Mouse (Mus musculus) heart, embryonic 16.5 days (tissue): Measurements from ENCODE around the gene Nrn1l. TPM values are rescaled to one million over a fixed set of nuclear protein-coding genes. Genes with fewer than 3 reads are reported as not detected.

Source experiments
- ATAC-seq: fragments of 200-750 bp; cut with Nextera tagmentation; replicated peaks from 2 replicates; pipeline ENCODE4 v1.8.0; 2017; ENCODE audit warnings: moderate number of reproducible peaks; ENCODE audit not compliant: insufficient read depth, low FRiP score; ENCODE audit errors: extremely low read depth
- H3K27ac ChIP-seq: fragments of 300-500 bp; sonication (generic); 2 replicates; pipeline ENCODE4 v1.5.1; 2014; ENCODE audit warnings: mild to moderate bottlenecking, low read length, control low read depth, moderate library complexity
- H3K27me3 ChIP-seq: fragments of 300-500 bp; sonication (generic); 2 replicates; pipeline ENCODE4 v1.6.1; 2014; ENCODE audit warnings: low read length, mixed read lengths; ENCODE audit not compliant: control insufficient read depth, insufficient read depth
- H3K36me3 ChIP-seq: fragments of 300-500 bp; sonication (generic); 2 replicates; pipeline ENCODE4 v1.6.1; 2014; ENCODE audit not compliant: control insufficient read depth, insufficient read depth
- H3K4me1 ChIP-seq: fragments of 300-500 bp; sonication (generic); 2 replicates; pipeline ENCODE4 v1.6.1; 2014; ENCODE audit warnings: low read length, mixed read lengths; ENCODE audit not compliant: control insufficient read depth, insufficient read depth
- H3K4me2 ChIP-seq: fragments of 300-500 bp; sonication (generic); 2 replicates; pipeline ENCODE4 v1.6.1; 2014; ENCODE audit warnings: low read depth, mild to moderate bottlenecking, control low read depth, low read length
- H3K4me3 ChIP-seq: fragments of 300-500 bp; sonication (generic); 2 replicates; pipeline ENCODE4 v1.5.1; 2014; ENCODE audit warnings: mild to moderate bottlenecking, control low read depth, low read length
- H3K9ac ChIP-seq: fragments of 300-500 bp; sonication (generic); 2 replicates; pipeline ENCODE4 v1.6.1; 2014; ENCODE audit warnings: low read length, control low read depth
- H3K9me3 ChIP-seq: fragments of 300-500 bp; sonication (generic); replicated peaks from 2 replicates; pipeline ENCODE4 v1.6.1; 2016; ENCODE audit warnings: low read length; ENCODE audit not compliant: control insufficient read depth
- WGBS: fragments of 180-500 bp; shearing (Covaris S2); extraction: QIAGEN DNeasy Blood & Tissue Kit; methylation state at CpG from one replicate; pipeline ENCODE4 v1.1.7; 2014; 5-methylcytosine and 5-hydroxymethylcytosine counted together
- polyA plus RNA-seq: library from polyadenylated mRNA; unstranded; fragments of >200 nt; fragmentation: Nextera tagmentation; extraction: Ambion mirVana; gene quantifications from 2 replicates; pipeline ENCODE4 v1.2.1, GENCODE M21; 2015

The Nrn1l gene
- polyA plus RNA-seq, 1 experiment from 2014 or later = 0.89 TPM

- H3K27me3 ChIP-seq = no peaks in the 10 kb centered on the region
- peak overlapping the region; percentile 74 for H3K4me3 ChIP-seq
- H3K4me1 ChIP-seq = peaks cover 40% of the 10 kb centered on the region
- peak overlapping the region; percentile 86 for H3K9ac ChIP-seq
- peak overlapping the region; percentile 86 for H3K27ac ChIP-seq
- peak overlapping the region; percentile 86 for H3K4me2 ChIP-seq
- no peaks in the 10 kb centered on the region for H3K9me3 ChIP-seq
- H3K36me3 ChIP-seq = no peaks in the 10 kb centered on the region
- ATAC-seq = peak; percentile 26
- 1% methylated on average over 71 of the region's 71 CpGs for WGBS
Measured at GRCm38 (mm10) chr8:105855248-105856167, 37.9 kb upstream of the Nrn1l start.

- Histone ChIP-seq H3K27ac (peak overlapping the region; percentile 86), H3K4me2 (peak overlapping the region; percentile 86), H3K4me3 (peak overlapping the region; percentile 74), H3K27me3 (no peaks in the 10 kb centered on the region), H3K9ac (peak overlapping the region; percentile 86), H3K9me3 (no peaks in the 10 kb centered on the region), H3K4me1 (peaks cover 36% of the 10 kb centered on the region), H3K36me3 (no peaks in the 10 kb centered on the region)
- WGBS = 9% methylated on average over 15 of the region's 15 CpGs
- ATAC-seq = no peak
Measured at GRCm38 (mm10) chr8:105856168-105856835, 37.1 kb upstream of the Nrn1l start.

DNA sequence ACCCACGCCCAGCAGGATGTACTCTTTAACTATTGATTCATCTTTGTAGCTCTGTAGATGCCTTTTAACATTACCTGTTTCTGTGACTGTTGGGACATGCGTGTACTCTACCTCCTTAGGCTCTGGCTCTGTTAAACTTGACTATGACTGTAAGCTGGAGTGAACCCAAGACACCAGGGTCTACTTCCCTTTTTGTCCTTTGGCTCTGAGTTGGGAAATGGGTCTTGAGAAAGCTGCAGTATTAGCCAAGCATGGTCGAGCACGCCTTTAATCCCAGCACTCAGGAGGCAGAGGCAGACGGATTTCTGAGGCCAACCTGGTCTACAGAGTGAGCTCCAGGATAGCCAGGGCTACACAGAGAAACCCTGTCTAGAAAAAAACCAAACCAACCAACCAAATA, 34.9 kb upstream of the Nrn1l start:
- Histone ChIP-seq H3K27ac (no peak overlapping the region), H3K36me3 (no peaks in the 10 kb centered on the region), H3K4me1 (peaks cover 44% of the 10 kb centered on the region), H3K9ac (no peak overlapping the region), H3K4me3 (no peak overlapping the region), H3K4me2 (no peak overlapping the region), H3K27me3 (no peaks in the 10 kb centered on the region), H3K9me3 (no peaks in the 10 kb centered on the region)
- ATAC-seq = no peak
- WGBS = 84% methylated on average over 5 of the region's 5 CpGs

DNA sequence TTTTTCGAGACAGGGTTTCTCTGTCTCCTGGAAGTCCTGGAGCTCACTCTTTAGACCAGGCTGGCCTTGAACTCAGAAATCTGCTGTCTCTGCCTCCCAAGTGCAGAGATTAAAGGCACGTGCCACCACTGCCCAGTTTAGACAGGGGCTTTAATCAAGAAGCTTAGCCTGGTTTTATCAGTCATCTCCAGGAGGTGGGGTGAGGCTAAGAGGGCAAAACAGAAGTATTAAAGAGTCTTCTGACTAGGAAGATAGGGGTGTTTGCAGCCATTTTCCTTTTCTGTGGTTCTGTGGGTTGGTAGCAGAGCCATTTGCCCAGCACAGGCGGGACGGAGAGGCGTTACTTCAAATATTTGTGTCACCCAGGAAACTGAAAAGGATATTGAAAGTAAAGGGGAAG, 34.1 kb upstream of the Nrn1l start:
- peaks cover 45% of the 10 kb centered on the region for H3K4me1 ChIP-seq
- H3K9ac ChIP-seq = no peak overlapping the region
- no peaks in the 10 kb centered on the region for H3K36me3 ChIP-seq
- no peak overlapping the region for H3K4me2 ChIP-seq
- peak overlapping the region; percentile 81 for H3K27ac ChIP-seq
- no peaks in the 10 kb centered on the region for H3K27me3 ChIP-seq
- H3K4me3 ChIP-seq = no peak overlapping the region
- H3K9me3 ChIP-seq = no peaks in the 10 kb centered on the region
- WGBS = 62% methylated on average over 5 of the region's 5 CpGs
- no peak for ATAC-seq

- Histone ChIP-seq H3K4me3 (peak within 1 kb of the TSS; percentile 96), H3K9me3 (no peaks in the 10 kb centered on the region), H3K4me1 (peaks cover 43% of the 10 kb centered on the region), H3K4me2 (peak within 1 kb of the TSS; percentile 78), H3K9ac (peak within 1 kb of the TSS; percentile 93), H3K36me3 (no peaks in the 10 kb centered on the region), H3K27me3 (no peaks in the 10 kb centered on the region), H3K27ac (peak within 1 kb of the TSS; percentile 83)
- ATAC-seq = peak; percentile 97
- under 1% methylated on average over 59 of the region's 59 CpGs for WGBS
Measured at GRCm38 (mm10) chr8:105860143-105860981, 33.0 kb upstream of the Nrn1l start, which contains the start of gene Nutf2. Nutf2 (plus strand) TSS chr8:105860580.

GRCm38 (mm10) chr8:105861951-105862350, 31.4 kb upstream of the Nrn1l start:
- no peak for ATAC-seq
- Histone ChIP-seq H3K36me3 (peaks cover 6% of the 10 kb centered on the region), H3K27me3 (no peaks in the 10 kb centered on the region), H3K9me3 (no peaks in the 10 kb centered on the region), H3K27ac (no peak overlapping the region), H3K9ac (peak overlapping the region; percentile 93), H3K4me1 (peaks cover 33% of the 10 kb centered on the region), H3K4me2 (peak overlapping the region; percentile 78), H3K4me3 (peak overlapping the region; percentile 96)
- 0% methylated on average over 1 of the region's 1 CpGs for WGBS

DNA sequence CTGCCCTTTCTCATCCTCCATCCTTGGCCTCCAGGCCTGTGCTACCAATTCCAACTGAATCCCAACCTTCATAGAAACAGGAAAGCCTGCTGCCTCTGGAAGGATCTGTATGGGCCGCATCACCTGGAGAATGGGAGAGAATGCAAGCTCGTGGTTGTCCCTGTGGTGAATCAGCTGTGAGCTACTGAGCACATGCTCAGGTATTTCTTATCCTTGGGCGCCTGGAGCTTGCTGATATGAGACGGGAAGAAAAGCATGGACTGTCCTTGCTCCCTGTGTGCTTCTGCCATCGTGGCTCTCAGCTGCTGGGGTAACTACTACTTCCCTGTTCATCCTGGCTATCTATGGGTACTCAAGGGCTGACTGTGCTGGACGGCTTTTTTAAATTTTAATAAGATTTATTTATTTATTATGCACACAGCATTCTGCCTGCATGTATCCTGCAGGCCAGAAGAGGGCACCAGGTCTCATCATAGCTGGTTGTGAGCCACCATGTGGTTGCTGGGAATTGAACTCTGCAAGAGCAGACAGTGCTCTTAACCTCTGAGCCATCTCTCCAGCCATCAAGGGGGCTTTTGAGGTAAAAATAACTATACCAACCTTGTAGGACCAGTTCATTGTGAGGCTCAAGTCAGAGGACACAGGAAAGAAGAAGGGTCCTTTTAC, 26.9 kb upstream of the Nrn1l start:
- Histone ChIP-seq H3K9me3 (no peaks in the 10 kb centered on the region), H3K4me2 (no peak overlapping the region), H3K36me3 (peaks cover 20% of the 10 kb centered on the region), H3K27me3 (no peaks in the 10 kb centered on the region), H3K9ac (no peak overlapping the region), H3K4me3 (no peak overlapping the region), H3K27ac (no peak overlapping the region), H3K4me1 (peaks cover 13% of the 10 kb centered on the region)
- 79% methylated on average over 6 of the region's 6 CpGs for WGBS
- no peak for ATAC-seq

DNA sequence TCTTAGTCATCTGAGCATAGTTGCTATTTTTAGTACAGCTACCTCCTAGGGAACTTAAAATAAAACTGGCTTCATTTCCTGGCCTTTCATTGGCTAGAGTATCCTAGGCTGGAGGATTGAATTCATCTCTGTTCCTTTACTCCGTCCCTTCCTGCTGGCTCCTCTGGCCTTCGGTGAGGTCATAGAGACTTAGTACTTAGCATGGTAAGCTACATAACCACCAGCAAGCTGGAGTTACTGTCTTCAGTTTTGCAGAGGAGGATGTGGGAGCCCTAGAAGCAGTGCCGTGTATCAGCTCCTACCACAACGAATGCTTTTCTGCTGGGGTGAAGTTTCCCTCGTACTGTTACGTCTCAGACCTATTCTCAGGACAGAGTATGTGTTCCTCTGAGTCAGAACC, 19.1 kb upstream of the Nrn1l start:
- peak; percentile 80 for ATAC-seq
- Histone ChIP-seq H3K36me3 (peaks cover 39% of the 10 kb centered on the region), H3K4me3 (peak overlapping the region; percentile 26; the same call in 1 of the 2 replicates), H3K27me3 (no peaks in the 10 kb centered on the region), H3K4me1 (peaks cover 24% of the 10 kb centered on the region), H3K27ac (peak overlapping the region; percentile 95), H3K4me2 (peak overlapping the region; percentile 58), H3K9me3 (no peaks in the 10 kb centered on the region), H3K9ac (peak overlapping the region; percentile 51)
- WGBS = 38% methylated on average over 6 of the region's 6 CpGs
